Mouse (Mus musculus) spleen, adult 18-20 months (tissue): Measurements from ENCODE around the gene Hist2h2aa2.

Experiments
- DNase-seq, 2 experiments: peaks; one replicate each; pipeline ENCODE4 v3.0.0; 2022; ENCODE audit warnings: mixed read lengths in 2 of 2

Gene Hist2h2aa2

GRCm38 (mm10) chr3:96196437-96197128 is 43.5 kb downstream of the Hist2h2aa2 start:
- DNase-seq: no peak

- no peak for DNase-seq
These were observed 44.3 kb downstream of the Hist2h2aa2 start for GRCm38 (mm10) chr3:96195616-96196313.

GRCm38 (mm10) chr3:96194966-96195365 is 45.1 kb downstream of the Hist2h2aa2 start:
- no peak for DNase-seq

GRCm38 (mm10) chr3:96192977-96193376 is 47.1 kb downstream of the Hist2h2aa2 start:
- DNase-seq: no peak
